Mouse (Mus musculus): Measurements from ENCODE around the gene Rgs2. TPM values are rescaled to one million over a fixed set of nuclear protein-coding genes. Genes with fewer than 3 reads are reported as not detected.

Rgs2 gene
- polyA plus RNA-seq, 1 experiment from 2014 or later, result 16.1 TPM

GRCm38 (mm10) chr1:143984988-143985625 is 18.9 kb downstream of the Rgs2 start:
- Histone ChIP-seq H3K4me2 (no peak overlapping the region), H3K27ac (ENCODE audit: poor library complexity, severe bottlenecking) (no peak overlapping the region), H3K9ac (no peak overlapping the region), H3K4me1 (replicated peaks) (no peaks in the 10 kb centered on the region), H3K4me3 (no peak overlapping the region), H3K9me3 (replicated peaks) (no peaks in the 10 kb centered on the region), H3K27me3 (replicated peaks) (no peaks in the 10 kb centered on the region), H3K36me3 (no peaks in the 10 kb centered on the region)
- no peak for ATAC-seq (ENCODE audit: insufficient number of reproducible peaks, low FRiP score)
- WGBS, result 74% methylated on average over 6 of the region's 6 CpGs

- H3K4me1 ChIP-seq (replicated peaks), result no peaks in the 10 kb centered on the region
- 25% methylated on average over 3 of the region's 3 CpGs for WGBS
- H3K4me2 ChIP-seq, result no peak overlapping the region
- ATAC-seq (ENCODE audit: insufficient number of reproducible peaks, low FRiP score), result no peak
- no peaks in the 10 kb centered on the region for H3K36me3 ChIP-seq
- H3K9me3 ChIP-seq (replicated peaks), result no peaks in the 10 kb centered on the region
- no peak overlapping the region for H3K9ac ChIP-seq
- H3K4me3 ChIP-seq, result no peak overlapping the region
- H3K27ac ChIP-seq (ENCODE audit: poor library complexity, severe bottlenecking), result no peak overlapping the region
- no peaks in the 10 kb centered on the region for H3K27me3 ChIP-seq (replicated peaks)
Measured at GRCm38 (mm10) chr1:143982765-143983312, 21.1 kb downstream of the Rgs2 start.

GRCm38 (mm10) chr1:143982085-143982764 is 21.7 kb downstream of the Rgs2 start:
- Histone ChIP-seq H3K4me2 (no peak overlapping the region), H3K4me3 (no peak overlapping the region), H3K9me3 (replicated peaks) (no peaks in the 10 kb centered on the region), H3K27ac (ENCODE audit: poor library complexity, severe bottlenecking) (no peak overlapping the region), H3K27me3 (replicated peaks) (no peaks in the 10 kb centered on the region), H3K9ac (no peak overlapping the region), H3K36me3 (no peaks in the 10 kb centered on the region), H3K4me1 (replicated peaks) (no peaks in the 10 kb centered on the region)
- ATAC-seq (ENCODE audit: insufficient number of reproducible peaks, low FRiP score), result no peak
- WGBS, result 47% methylated on average over 2 of the region's 2 CpGs

GRCm38 (mm10) chr1:143980811-143981210 is 23.1 kb downstream of the Rgs2 start:
- Histone ChIP-seq H3K4me3 (no peak overlapping the region), H3K27me3 (replicated peaks) (no peaks in the 10 kb centered on the region), H3K36me3 (no peaks in the 10 kb centered on the region), H3K4me1 (replicated peaks) (no peaks in the 10 kb centered on the region), H3K4me2 (no peak overlapping the region), H3K9me3 (replicated peaks) (no peaks in the 10 kb centered on the region), H3K9ac (no peak overlapping the region), H3K27ac (ENCODE audit: poor library complexity, severe bottlenecking) (no peak overlapping the region)
- ATAC-seq (ENCODE audit: insufficient number of reproducible peaks, low FRiP score), result no peak

- H3K9ac ChIP-seq, result no peak overlapping the region
- no peaks in the 10 kb centered on the region for H3K4me1 ChIP-seq (replicated peaks)
- H3K36me3 ChIP-seq, result no peaks in the 10 kb centered on the region
- no peak for ATAC-seq (ENCODE audit: insufficient number of reproducible peaks, low FRiP score)
- 83% methylated on average over 2 of the region's 2 CpGs for WGBS
- H3K9me3 ChIP-seq (replicated peaks), result no peaks in the 10 kb centered on the region
- H3K4me3 ChIP-seq, result no peak overlapping the region
- H3K27ac ChIP-seq (ENCODE audit: poor library complexity, severe bottlenecking), result no peak overlapping the region
- no peak overlapping the region for H3K4me2 ChIP-seq
- no peaks in the 10 kb centered on the region for H3K27me3 ChIP-seq (replicated peaks)
Measured at GRCm38 (mm10) chr1:143974637-143975036, 29.3 kb downstream of the Rgs2 start.

GRCm38 (mm10) chr1:143962301-143962700 is 41.7 kb downstream of the Rgs2 start:
- H3K9me3 ChIP-seq (replicated peaks), result no peaks in the 10 kb centered on the region

GRCm38 (mm10) chr1:143960340-143960739 is 43.6 kb downstream of the Rgs2 start:
- Histone ChIP-seq H3K9me3 (replicated peaks) (no peaks in the 10 kb centered on the region), H3K4me3 (no peak overlapping the region), H3K36me3 (no peaks in the 10 kb centered on the region), H3K27ac (ENCODE audit: poor library complexity, severe bottlenecking) (no peak overlapping the region), H3K4me1 (replicated peaks) (no peaks in the 10 kb centered on the region), H3K27me3 (replicated peaks) (no peaks in the 10 kb centered on the region), H3K4me2 (no peak overlapping the region), H3K9ac (no peak overlapping the region)
- 70% methylated on average over 2 of the region's 2 CpGs for WGBS
- ATAC-seq (ENCODE audit: insufficient number of reproducible peaks, low FRiP score), result no peak

More at GRCm38 (mm10) chr1:143962301-143962700, 41.7 kb downstream of the Rgs2 start:
- Histone ChIP-seq H3K27me3 (replicated peaks) (no peaks in the 10 kb centered on the region), H3K27ac (ENCODE audit: poor library complexity, severe bottlenecking) (no peak overlapping the region), H3K4me1 (replicated peaks) (no peaks in the 10 kb centered on the region), H3K4me2 (no peak overlapping the region), H3K36me3 (no peaks in the 10 kb centered on the region), H3K4me3 (no peak overlapping the region), H3K9ac (no peak overlapping the region)
- 74% methylated on average over 3 of the region's 3 CpGs for WGBS
- ATAC-seq (ENCODE audit: insufficient number of reproducible peaks, low FRiP score), result no peak

- Histone ChIP-seq H3K27me3 (replicated peaks) (no peaks in the 10 kb centered on the region), H3K4me1 (replicated peaks) (no peaks in the 10 kb centered on the region), H3K4me3 (no peak overlapping the region), H3K36me3 (no peaks in the 10 kb centered on the region), H3K27ac (ENCODE audit: poor library complexity, severe bottlenecking) (no peak overlapping the region), H3K9ac (no peak overlapping the region), H3K9me3 (replicated peaks) (no peaks in the 10 kb centered on the region), H3K4me2 (no peak overlapping the region)
- WGBS, result 75% methylated on average over 1 of the region's 1 CpGs
- no peak for ATAC-seq (ENCODE audit: insufficient number of reproducible peaks, low FRiP score)
Measured at GRCm38 (mm10) chr1:143956090-143956489, 47.9 kb downstream of the Rgs2 start.

GRCm38 (mm10) chr1:143952841-143953240 is 51.1 kb downstream of the Rgs2 start:
- Histone ChIP-seq H3K4me3 (no peak overlapping the region), H3K36me3 (no peaks in the 10 kb centered on the region), H3K9me3 (replicated peaks) (no peaks in the 10 kb centered on the region), H3K27ac (ENCODE audit: poor library complexity, severe bottlenecking) (no peak overlapping the region), H3K9ac (no peak overlapping the region), H3K27me3 (replicated peaks) (no peaks in the 10 kb centered on the region), H3K4me2 (no peak overlapping the region), H3K4me1 (replicated peaks) (no peaks in the 10 kb centered on the region)
- ATAC-seq (ENCODE audit: insufficient number of reproducible peaks, low FRiP score), result no peak
- WGBS, result 57% methylated on average over 2 of the region's 2 CpGs

Data from heart, embryonic 12.5 days (tissue).